Mouse (Mus musculus) hindbrain, embryonic 13.5 days (tissue): ENCODE measurements around the gene Glipr2. TPM values are rescaled to one million over a fixed set of nuclear protein-coding genes. Genes with fewer than 3 reads are reported as not detected.

Source experiments
- ATAC-seq: fragments of 200-750 bp; cut with Nextera tagmentation; 2 replicates; pipeline ENCODE4 v1.8.0; 2017; ENCODE audit warnings: moderate TSS enrichment; ENCODE audit not compliant: low FRiP score
- H3K27ac ChIP-seq: fragments of 300-500 bp; sonication (generic); 2 replicates; pipeline ENCODE4 v1.5.1; 2015; ENCODE audit warnings: inconsistent platforms, mild to moderate bottlenecking, moderate library complexity
- H3K27me3 ChIP-seq: fragments of 300-500 bp; sonication (generic); 2 replicates; pipeline ENCODE4 v1.6.1; 2015; ENCODE audit warnings: mild to moderate bottlenecking, inconsistent platforms
- H3K36me3 ChIP-seq: fragments of 300-500 bp; sonication (generic); 2 replicates; pipeline ENCODE4 v1.6.1; 2015; ENCODE audit warnings: mild to moderate bottlenecking, inconsistent platforms
- H3K4me1 ChIP-seq: fragments of 300-500 bp; sonication (generic); replicated peaks from 2 replicates; pipeline ENCODE4 v1.6.1; 2015; ENCODE audit warnings: inconsistent platforms
- H3K4me2 ChIP-seq: fragments of 300-500 bp; sonication (generic); 2 replicates; pipeline ENCODE4 v1.6.1; 2015; ENCODE audit warnings: inconsistent platforms, mild to moderate bottlenecking, moderate library complexity
- H3K4me3 ChIP-seq: fragments of 300-500 bp; sonication (generic); 2 replicates; pipeline ENCODE4 v1.5.1; 2015; ENCODE audit warnings: mild to moderate bottlenecking, inconsistent platforms
- H3K9ac ChIP-seq: fragments of 300-500 bp; sonication (generic); 2 replicates; pipeline ENCODE4 v1.6.1; 2015; ENCODE audit warnings: mild to moderate bottlenecking, inconsistent platforms
- H3K9me3 ChIP-seq: fragments of 300-500 bp; sonication (generic); 2 replicates; pipeline ENCODE4 v1.6.1; 2016; ENCODE audit warnings: inconsistent platforms
- WGBS: fragments of 180-500 bp; shearing (Covaris S2); methylation state at CpG from one replicate; pipeline ENCODE4 v1.1.7; 2015; 5-methylcytosine and 5-hydroxymethylcytosine counted together
- polyA plus RNA-seq: library from polyadenylated mRNA; unstranded; fragments of >200 nt; fragmentation: Nextera tagmentation; extraction: Ambion mirVana; gene quantifications from 2 replicates; pipeline ENCODE4 v1.2.1, GENCODE M21; 2015

The Glipr2 gene
- polyA plus RNA-seq, 1 experiment from 2014 or later, result 48.5 TPM

- Histone ChIP-seq H3K4me1 (peaks cover 39% of the 10 kb centered on the region), H3K4me2 (peak overlapping the region; percentile 93), H3K9ac (peak overlapping the region; percentile 99), H3K27ac (no peak overlapping the region), H3K9me3 (no peaks in the 10 kb centered on the region), H3K27me3 (no peaks in the 10 kb centered on the region), H3K4me3 (peak overlapping the region; percentile 100), H3K36me3 (peaks cover 14% of the 10 kb centered on the region)
- no peak for ATAC-seq
- WGBS, result 33% methylated on average over 11 of the region's 11 CpGs
Observed at GRCm38 (mm10) chr4:44013391-44014070, 56.3 kb downstream of the Glipr2 start.

GRCm38 (mm10) chr4:44016071-44016470 lies 58.9 kb downstream of the Glipr2 start:
- H3K36me3 ChIP-seq, result peaks cover 39% of the 10 kb centered on the region
- H3K27ac ChIP-seq, result no peak overlapping the region
- H3K9me3 ChIP-seq, result no peaks in the 10 kb centered on the region
- H3K4me1 ChIP-seq, result peaks cover 39% of the 10 kb centered on the region
- no peak overlapping the region for H3K9ac ChIP-seq
- whole genome bisulfite sequencing, result 94% methylated on average over 4 of the region's 4 CpGs
- no peaks in the 10 kb centered on the region for H3K27me3 ChIP-seq
- ATAC-seq, result no peak
- H3K4me3 ChIP-seq, result no peak overlapping the region
- H3K4me2 ChIP-seq, result no peak overlapping the region

- H3K9ac ChIP-seq, result no peak overlapping the region
- 94% methylated on average over 12 of the region's 12 CpGs for WGBS
- no peak overlapping the region for H3K4me3 ChIP-seq
- no peaks in the 10 kb centered on the region for H3K9me3 ChIP-seq
- no peak for ATAC-seq
- H3K27ac ChIP-seq, result no peak overlapping the region
- H3K4me2 ChIP-seq, result no peak overlapping the region
- peaks cover 46% of the 10 kb centered on the region for H3K36me3 ChIP-seq
- H3K27me3 ChIP-seq, result no peaks in the 10 kb centered on the region
- peaks cover 38% of the 10 kb centered on the region for H3K4me1 ChIP-seq
Observed at GRCm38 (mm10) chr4:44016791-44017190, 59.6 kb downstream of the Glipr2 start.

- Histone ChIP-seq H3K9ac (no peak overlapping the region), H3K27me3 (no peaks in the 10 kb centered on the region), H3K27ac (no peak overlapping the region), H3K36me3 (peaks cover 92% of the 10 kb centered on the region), H3K9me3 (no peaks in the 10 kb centered on the region), H3K4me3 (no peak overlapping the region), H3K4me1 (no peaks in the 10 kb centered on the region), H3K4me2 (no peak overlapping the region)
- no peak for ATAC-seq
- WGBS, result 92% methylated on average over 4 of the region's 4 CpGs
Observed at GRCm38 (mm10) chr4:44022323-44022722, 65.1 kb downstream of the Glipr2 start.

- H3K9me3 ChIP-seq, result no peaks in the 10 kb centered on the region
- H3K4me3 ChIP-seq, result no peak overlapping the region
- H3K9ac ChIP-seq, result no peak overlapping the region
- no peaks in the 10 kb centered on the region for H3K27me3 ChIP-seq
- 94% methylated on average over 11 of the region's 11 CpGs for WGBS
- H3K27ac ChIP-seq, result no peak overlapping the region
- H3K4me2 ChIP-seq, result no peak overlapping the region
- no peaks in the 10 kb centered on the region for H3K4me1 ChIP-seq
- H3K36me3 ChIP-seq, result peaks cover 96% of the 10 kb centered on the region
- ATAC-seq, result no peak
Observed at GRCm38 (mm10) chr4:44022766-44023165, 65.6 kb downstream of the Glipr2 start.

- H3K27me3 ChIP-seq, result no peaks in the 10 kb centered on the region
- no peak for ATAC-seq
Observed at GRCm38 (mm10) chr4:44023681-44024080, 66.5 kb downstream of the Glipr2 start.

GRCm38 (mm10) chr4:44024241-44024640 lies 67.0 kb downstream of the Glipr2 start:
- Histone ChIP-seq H3K4me3 (no peak overlapping the region), H3K4me2 (no peak overlapping the region), H3K4me1 (no peaks in the 10 kb centered on the region), H3K9me3 (no peaks in the 10 kb centered on the region), H3K27ac (no peak overlapping the region), H3K9ac (no peak overlapping the region), H3K27me3 (no peaks in the 10 kb centered on the region), H3K36me3 (peaks cover 99% of the 10 kb centered on the region)
- 96% methylated on average over 6 of the region's 6 CpGs for WGBS
- ATAC-seq, result no peak

More at GRCm38 (mm10) chr4:44023681-44024080, 66.5 kb downstream of the Glipr2 start:
- WGBS, result 96% methylated on average over 9 of the region's 9 CpGs
- Histone ChIP-seq H3K9me3 (no peaks in the 10 kb centered on the region), H3K9ac (no peak overlapping the region), H3K4me1 (no peaks in the 10 kb centered on the region), H3K36me3 (peaks cover 100% of the 10 kb centered on the region), H3K4me2 (no peak overlapping the region), H3K27ac (no peak overlapping the region), H3K4me3 (no peak overlapping the region)

GRCm38 (mm10) chr4:44025570-44025969 lies 68.4 kb downstream of the Glipr2 start:
- H3K4me2 ChIP-seq, result no peak overlapping the region
- H3K27me3 ChIP-seq, result no peaks in the 10 kb centered on the region
- H3K36me3 ChIP-seq, result peaks cover 99% of the 10 kb centered on the region
- no peaks in the 10 kb centered on the region for H3K4me1 ChIP-seq
- no peak for ATAC-seq
- no peak overlapping the region for H3K27ac ChIP-seq
- no peak overlapping the region for H3K4me3 ChIP-seq
- no peak overlapping the region for H3K9ac ChIP-seq
- WGBS, result 95% methylated on average over 6 of the region's 6 CpGs
- H3K9me3 ChIP-seq, result no peaks in the 10 kb centered on the region

Other genes with a start within 250 kb of the Glipr2 start
- not detected in 2 replicates for gene Olfr71, start 247.1 kb upstream of the Glipr2 start, polyA plus RNA-seq
- gene Hrct1, start 230.2 kb upstream of the Glipr2 start, polyA plus RNA-seq, result 0.18 and 0.35 TPM in 2 replicates
- not detected in 2 replicates for gene Spaar, start 227.4 kb upstream of the Glipr2 start, polyA plus RNA-seq
- not detected in 2 replicates for gene Olfr159, start 186.4 kb upstream of the Glipr2 start, polyA plus RNA-seq
- gene Olfr156, start 133.5 kb upstream of the Glipr2 start, polyA plus RNA-seq, result not detected in 2 replicates
- gene Olfr157, start 117.2 kb upstream of the Glipr2 start, polyA plus RNA-seq, result not detected in 2 replicates
- gene Olfr155, start 105.8 kb upstream of the Glipr2 start, polyA plus RNA-seq, result not detected in 2 replicates
- gene Reck, start 81.9 kb upstream of the Glipr2 start, polyA plus RNA-seq, result 6.3 and 8.2 TPM in 2 replicates
- gene Ccin, start 26.1 kb downstream of the Glipr2 start, polyA plus RNA-seq, result not detected in 2 replicates
- gene Clta, start 47.1 kb downstream of the Glipr2 start, polyA plus RNA-seq, result 320 and 330 TPM in 2 replicates
- 23.6 and 24.1 TPM in 2 replicates for gene Gne, start 126.8 kb downstream of the Glipr2 start, polyA plus RNA-seq